Mouse (Mus musculus) limb, embryonic 11.5 days (tissue): ENCODE measurements around the gene Ick. TPM values are rescaled to one million over a fixed set of nuclear protein-coding genes. Genes with fewer than 3 reads are reported as not detected.
"Not testable (repeated sequence)": the region's sequence is repeated elsewhere in the genome, so short reads cannot be mapped to it uniquely, and the experiment has no call there.

Experiments used
- ATAC-seq: fragments of 200-750 bp; cut with Nextera tagmentation; 2 replicates; pipeline ENCODE4 v1.8.0; 2017; ENCODE audit warnings: low read depth; ENCODE audit not compliant: insufficient number of reproducible peaks, low FRiP score, low TSS enrichment
- DNase-seq: peaks from one replicate; pipeline ENCODE4 v3.0.0-alpha.2; 2015; ENCODE audit warnings: low spot score
- H3K27ac ChIP-seq: fragments of 300-500 bp; sonication (generic); replicated peaks from 2 replicates; pipeline ENCODE4 v1.5.1; 2014; ENCODE audit warnings: low read depth, mild to moderate bottlenecking, low read length
- H3K27me3 ChIP-seq: fragments of 300-500 bp; sonication (generic); 2 replicates; pipeline ENCODE4 v1.6.1; 2014; ENCODE audit warnings: mild to moderate bottlenecking, low read length, mixed read lengths; ENCODE audit not compliant: control insufficient read depth, insufficient read depth
- H3K36me3 ChIP-seq: fragments of 300-500 bp; sonication (generic); 2 replicates; pipeline ENCODE4 v1.6.1; 2014; ENCODE audit warnings: mild to moderate bottlenecking, low read length, moderate library complexity, mixed read lengths; ENCODE audit not compliant: control insufficient read depth, insufficient read depth
- H3K4me1 ChIP-seq: fragments of 300-500 bp; sonication (generic); 2 replicates; pipeline ENCODE4 v1.6.1; 2014; ENCODE audit warnings: low read length, mixed read lengths; ENCODE audit not compliant: control insufficient read depth, insufficient read depth
- H3K4me2 ChIP-seq: fragments of 300-500 bp; sonication (generic); 2 replicates; pipeline ENCODE4 v1.6.1; 2014; ENCODE audit warnings: low read depth, mild to moderate bottlenecking, moderate library complexity; ENCODE audit not compliant: severe bottlenecking
- H3K4me3 ChIP-seq: fragments of 300-500 bp; sonication (generic); 2 replicates; pipeline ENCODE4 v1.5.1; 2014; ENCODE audit warnings: low read depth, low read length
- H3K9ac ChIP-seq: fragments of 300-500 bp; sonication (generic); 2 replicates; pipeline ENCODE4 v1.6.1; 2014; ENCODE audit warnings: mild to moderate bottlenecking, low read length
- H3K9me3 ChIP-seq: fragments of 300-500 bp; sonication (generic); 2 replicates; pipeline ENCODE4 v1.6.1; 2016; ENCODE audit warnings: low read length; ENCODE audit not compliant: control insufficient read depth
- WGBS: fragments of 180-500 bp; shearing (Covaris S2); extraction: QIAGEN DNeasy Blood & Tissue Kit; methylation state at CpG from one replicate; pipeline ENCODE4 v1.1.7; 2014; 5-methylcytosine and 5-hydroxymethylcytosine counted together
- polyA plus RNA-seq: library from polyadenylated mRNA; unstranded; fragments of >200 nt; fragmentation: Nextera tagmentation; extraction: Ambion mirVana; gene quantifications from 2 replicates; pipeline ENCODE4 v1.2.1, GENCODE M21; 2014

Gene Ick
- polyA plus RNA-seq, 1 experiment from 2014 or later, result 42.7 TPM

- no peak overlapping the region for H3K4me2 ChIP-seq
- H3K27ac ChIP-seq, result no peak overlapping the region
- 94% methylated on average over 6 of the region's 6 CpGs for WGBS
- no peak for ATAC-seq
- DNase-seq, result no peak
- H3K36me3 ChIP-seq, result peaks cover 19% of the 10 kb centered on the region
- no peak overlapping the region for H3K9ac ChIP-seq
- no peaks in the 10 kb centered on the region for H3K9me3 ChIP-seq
- no peak overlapping the region for H3K4me3 ChIP-seq
- no peaks in the 10 kb centered on the region for H3K27me3 ChIP-seq
- H3K4me1 ChIP-seq, result no peaks in the 10 kb centered on the region
Observed at GRCm38 (mm10) chr9:78165454-78165853, 56.5 kb downstream of the Ick start.

DNA sequence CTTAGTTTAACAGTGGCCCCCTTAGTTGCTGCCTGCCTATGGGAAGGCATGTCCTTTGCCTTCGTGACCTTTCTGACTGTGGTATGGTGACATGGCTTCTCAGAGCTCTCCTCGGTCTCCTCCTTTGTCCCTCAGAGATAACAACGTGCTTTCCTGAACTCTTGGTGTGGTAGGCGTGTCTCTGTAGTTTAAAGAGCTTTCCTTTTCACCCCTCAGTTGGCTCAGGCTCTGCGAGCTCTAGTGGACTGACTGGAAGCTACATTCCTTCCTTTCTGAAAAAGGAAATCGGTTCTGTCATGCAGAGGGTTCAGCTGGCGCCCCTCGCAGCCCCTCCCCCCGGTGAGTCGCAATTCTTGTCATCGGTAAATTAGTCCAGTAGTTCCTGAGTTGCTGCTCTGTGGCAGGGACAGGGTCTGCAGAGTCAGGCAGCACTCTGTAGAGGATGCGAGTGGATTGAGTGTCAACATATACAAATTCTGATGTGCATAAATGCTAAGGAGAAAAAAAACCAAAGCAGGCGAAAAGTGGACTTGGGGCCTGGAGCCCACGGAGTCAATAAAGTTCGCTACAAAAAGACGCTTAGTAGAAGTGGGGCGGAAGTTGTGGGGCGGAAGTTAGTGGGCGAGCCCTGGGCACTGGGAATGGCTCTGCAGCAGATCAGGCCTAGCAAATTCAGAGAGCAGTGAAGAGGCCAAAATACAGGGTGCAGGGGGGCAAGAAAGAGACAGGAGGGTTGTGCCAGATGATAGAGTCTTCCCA is 57.9 kb downstream of the Ick start:
- Histone ChIP-seq H3K9me3 (no peaks in the 10 kb centered on the region), H3K4me2 (no peak overlapping the region), H3K27ac (no peak overlapping the region), H3K27me3 (no peaks in the 10 kb centered on the region), H3K4me1 (no peaks in the 10 kb centered on the region), H3K9ac (no peak overlapping the region), H3K4me3 (no peak overlapping the region), H3K36me3 (peaks cover 9% of the 10 kb centered on the region)
- 82% methylated on average over 19 of the region's 19 CpGs for WGBS
- ATAC-seq, result no peak
- DNase-seq, result no peak

- H3K4me1 ChIP-seq, result no peaks in the 10 kb centered on the region
- WGBS, result 90% methylated on average over 19 of the region's 19 CpGs
- no peak overlapping the region for H3K9ac ChIP-seq
- H3K4me3 ChIP-seq, result no peak overlapping the region
- no peak overlapping the region for H3K4me2 ChIP-seq
- DNase-seq (no peak), ATAC-seq (0 out of 2 replicates have a peak, but pooled peaks have one; percentile 26)
- peaks cover 7% of the 10 kb centered on the region for H3K36me3 ChIP-seq
- no peak overlapping the region for H3K27ac ChIP-seq
- no peaks in the 10 kb centered on the region for H3K27me3 ChIP-seq
- H3K9me3 ChIP-seq, result no peaks in the 10 kb centered on the region
Observed at GRCm38 (mm10) chr9:78167453-78167969, 58.5 kb downstream of the Ick start.

DNA sequence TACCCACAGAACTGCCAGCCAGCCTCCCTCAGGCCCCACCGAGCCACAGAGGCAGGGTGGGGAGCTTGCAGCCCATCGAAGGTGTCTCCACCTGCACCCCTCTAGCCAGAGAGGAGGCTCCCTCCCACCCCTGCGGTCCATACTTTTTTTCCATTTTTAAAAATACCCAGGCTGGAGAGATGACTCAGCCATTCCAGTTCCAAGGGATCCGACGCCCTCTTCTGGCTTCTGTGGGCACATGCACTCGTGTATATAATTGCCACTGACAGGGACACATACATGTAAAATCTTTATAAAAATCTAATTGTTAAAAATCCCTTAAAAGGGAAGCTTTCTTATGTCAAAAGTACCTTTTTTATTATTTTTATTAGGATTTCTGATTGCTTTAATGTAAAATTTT is 59.9 kb downstream of the Ick start:
- no peak for DNase-seq
- H3K4me3 ChIP-seq, result no peak overlapping the region
- no peaks in the 10 kb centered on the region for H3K27me3 ChIP-seq
- 92% methylated on average over 6 of the region's 6 CpGs for WGBS
- H3K9me3 ChIP-seq, result no peaks in the 10 kb centered on the region
- H3K4me2 ChIP-seq, result no peak overlapping the region
- H3K9ac ChIP-seq, result no peak overlapping the region
- no peak overlapping the region for H3K27ac ChIP-seq
- peaks cover 7% of the 10 kb centered on the region for H3K36me3 ChIP-seq
- H3K4me1 ChIP-seq, result no peaks in the 10 kb centered on the region
- ATAC-seq, result no peak

- no peaks in the 10 kb centered on the region for H3K4me1 ChIP-seq
- H3K27me3 ChIP-seq, result no peaks in the 10 kb centered on the region
- whole genome bisulfite sequencing, result 60% methylated on average over 1 of the region's 1 CpGs
- ATAC-seq, result no peak
- H3K4me2 ChIP-seq, result no peak overlapping the region
- no peaks in the 10 kb centered on the region for H3K36me3 ChIP-seq
- no peak overlapping the region for H3K27ac ChIP-seq
- no peak for DNase-seq
- no peak overlapping the region for H3K9ac ChIP-seq
- no peak overlapping the region for H3K4me3 ChIP-seq
- H3K9me3 ChIP-seq, result no peaks in the 10 kb centered on the region
Observed at GRCm38 (mm10) chr9:78174016-78174415, 65.0 kb downstream of the Ick start.

DNA sequence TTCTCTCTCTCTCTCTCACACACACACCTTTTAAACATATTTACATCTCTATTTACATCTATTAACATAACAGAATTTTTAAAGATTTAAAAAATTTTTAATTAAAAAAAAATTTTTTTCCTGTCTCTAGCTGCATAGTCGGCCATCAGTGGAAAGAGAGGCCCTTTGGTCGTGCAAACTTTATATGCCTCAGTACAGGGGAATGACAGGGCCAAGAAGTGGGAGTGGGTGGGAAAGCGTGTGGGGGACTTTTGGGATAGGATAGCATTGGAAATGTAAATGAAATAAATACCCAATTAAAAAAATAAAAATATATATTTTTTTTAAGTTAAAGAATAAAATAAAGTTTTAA is 65.9 kb downstream of the Ick start:
- H3K9me3 ChIP-seq, H3K4me1 ChIP-seq, H3K36me3 ChIP-seq, H3K27me3 ChIP-seq, H3K9ac ChIP-seq, H3K27ac ChIP-seq, H3K4me3 ChIP-seq, DNase-seq, H3K4me2 ChIP-seq: not testable (repeated sequence)
- ATAC-seq, result peak; percentile 45; the same call in 1 of the 2 replicates
- WGBS, result 43% methylated on average over 3 of the region's 3 CpGs

- no peaks in the 10 kb centered on the region for H3K27me3 ChIP-seq
- H3K9ac ChIP-seq, result peak overlapping the region; percentile 85
- no peaks in the 10 kb centered on the region for H3K36me3 ChIP-seq
- no peaks in the 10 kb centered on the region for H3K4me1 ChIP-seq
- H3K4me3 ChIP-seq, result peak overlapping the region; percentile 58
- peak overlapping the region; percentile 38 for H3K4me2 ChIP-seq
- DNase-seq (peak; percentile 96), ATAC-seq (peak; percentile 99)
- WGBS, result under 1% methylated on average over 49 of the region's 58 CpGs
- peak overlapping the region; percentile 84 for H3K27ac ChIP-seq
- H3K9me3 ChIP-seq, result no peaks in the 10 kb centered on the region
Observed at GRCm38 (mm10) chr9:78175277-78176200, 66.5 kb downstream of the Ick start.

GRCm38 (mm10) chr9:78176201-78176727 is 67.3 kb downstream of the Ick start:
- no peaks in the 10 kb centered on the region for H3K27me3 ChIP-seq
- H3K36me3 ChIP-seq, result no peaks in the 10 kb centered on the region
- peak overlapping the region; percentile 85 for H3K9ac ChIP-seq
- H3K4me1 ChIP-seq, result no peaks in the 10 kb centered on the region
- H3K27ac ChIP-seq, result peak overlapping the region; percentile 84
- under 1% methylated on average over 22 of the region's 22 CpGs for WGBS
- DNase-seq (peak; percentile 81), ATAC-seq (peak; percentile 52; the same call in 1 of the 2 replicates)
- peak overlapping the region; percentile 38 for H3K4me2 ChIP-seq
- H3K9me3 ChIP-seq, result no peaks in the 10 kb centered on the region
- H3K4me3 ChIP-seq, result peak overlapping the region; percentile 58
